Mouse (Mus musculus) heart, embryonic 11.5 days (tissue): ENCODE data around the gene Pkn3. TPM values are rescaled to one million over a fixed set of nuclear protein-coding genes. Genes with fewer than 3 reads are reported as not detected.

ENCODE experiments used
- ATAC-seq: fragments of 200-750 bp; cut with Nextera tagmentation; replicated peaks from 2 replicates; pipeline ENCODE4 v1.8.0; 2017; ENCODE audit warnings: moderate library complexity; ENCODE audit not compliant: insufficient number of reproducible peaks, low FRiP score, low TSS enrichment
- H3K27ac ChIP-seq: fragments of 300-500 bp; sonication (generic); 2 replicates; pipeline ENCODE4 v1.5.1; 2014; ENCODE audit warnings: mild to moderate bottlenecking, low read depth, low read length
- H3K27me3 ChIP-seq: fragments of 300-500 bp; sonication (generic); 2 replicates; pipeline ENCODE4 v1.6.1; 2014; ENCODE audit warnings: mild to moderate bottlenecking, low read length, mixed read lengths; ENCODE audit not compliant: control insufficient read depth, insufficient read depth
- H3K36me3 ChIP-seq: fragments of 300-500 bp; sonication (generic); 2 replicates; pipeline ENCODE4 v1.6.1; 2014; ENCODE audit warnings: mild to moderate bottlenecking, low read length, moderate library complexity, mixed read lengths; ENCODE audit not compliant: control insufficient read depth, insufficient read depth
- H3K4me1 ChIP-seq: fragments of 300-500 bp; sonication (generic); 2 replicates; pipeline ENCODE4 v1.6.1; 2014; ENCODE audit warnings: low read length; ENCODE audit not compliant: control insufficient read depth, insufficient read depth
- H3K4me2 ChIP-seq: fragments of 300-500 bp; sonication (generic); 2 replicates; pipeline ENCODE4 v1.6.1; 2014; ENCODE audit warnings: mild to moderate bottlenecking, moderate library complexity
- H3K4me3 ChIP-seq: fragments of 300-500 bp; sonication (generic); 2 replicates; pipeline ENCODE4 v1.5.1; 2014; ENCODE audit warnings: low read depth, low read length
- H3K9ac ChIP-seq: fragments of 300-500 bp; sonication (generic); 2 replicates; pipeline ENCODE4 v1.6.1; 2014; ENCODE audit warnings: mild to moderate bottlenecking, low read depth, low read length, moderate library complexity
- H3K9me3 ChIP-seq: fragments of 300-500 bp; sonication (generic); replicated peaks from 2 replicates; pipeline ENCODE4 v1.6.1; 2016; ENCODE audit warnings: low read length; ENCODE audit not compliant: control insufficient read depth
- WGBS: fragments of 180-500 bp; shearing (Covaris S2); extraction: QIAGEN DNeasy Blood & Tissue Kit; methylation state at CpG from one replicate; pipeline ENCODE4 v1.1.7; 2014; ENCODE audit not compliant: insufficient replicate concordance; 5-methylcytosine and 5-hydroxymethylcytosine counted together
- polyA plus RNA-seq: library from polyadenylated mRNA; unstranded; fragments of >200 nt; fragmentation: Nextera tagmentation; extraction: Ambion mirVana; gene quantifications from 2 replicates; pipeline ENCODE4 v1.2.1, GENCODE M21; 2014

Pkn3 gene
- polyA plus RNA-seq, 1 experiment from 2014 or later: 11.2 TPM

GRCm38 (mm10) chr2:30095882-30096527 is 18.5 kb downstream of the Pkn3 start:
- 75% methylated on average over 2 of the region's 2 CpGs for WGBS
- H3K27ac ChIP-seq: no peak overlapping the region
- H3K27me3 ChIP-seq: no peaks in the 10 kb centered on the region
- H3K4me1 ChIP-seq: peaks cover 12% of the 10 kb centered on the region; the same call in 1 of the 2 replicates
- H3K4me3 ChIP-seq: no peak overlapping the region
- H3K36me3 ChIP-seq: peaks cover 4% of the 10 kb centered on the region; the same call in 1 of the 2 replicates
- H3K9ac ChIP-seq: no peak overlapping the region
- H3K4me2 ChIP-seq: no peak overlapping the region
- no peak for ATAC-seq
- no peaks in the 10 kb centered on the region for H3K9me3 ChIP-seq

GRCm38 (mm10) chr2:30100214-30100613 is 22.7 kb downstream of the Pkn3 start:
- Histone ChIP-seq H3K9me3 (no peaks in the 10 kb centered on the region), H3K9ac (no peak overlapping the region), H3K36me3 (peaks cover 13% of the 10 kb centered on the region), H3K4me1 (no peaks in the 10 kb centered on the region; the same call in 1 of the 2 replicates), H3K27me3 (no peaks in the 10 kb centered on the region), H3K4me3 (no peak overlapping the region), H3K4me2 (no peak overlapping the region), H3K27ac (no peak overlapping the region)
- no peak for ATAC-seq
- 63% methylated on average over 4 of the region's 4 CpGs for WGBS

GRCm38 (mm10) chr2:30106364-30106763 is 28.9 kb downstream of the Pkn3 start:
- H3K36me3 ChIP-seq: peaks cover 30% of the 10 kb centered on the region
- no peaks in the 10 kb centered on the region for H3K9me3 ChIP-seq
- no peak for ATAC-seq
- H3K4me3 ChIP-seq: no peak overlapping the region
- no peaks in the 10 kb centered on the region for H3K4me1 ChIP-seq
- no peaks in the 10 kb centered on the region for H3K27me3 ChIP-seq
- no peak overlapping the region for H3K9ac ChIP-seq
- no peak overlapping the region for H3K4me2 ChIP-seq
- H3K27ac ChIP-seq: no peak overlapping the region

GRCm38 (mm10) chr2:30107646-30108045 is 30.2 kb downstream of the Pkn3 start:
- 91% methylated on average over 5 of the region's 5 CpGs for WGBS
- no peaks in the 10 kb centered on the region for H3K27me3 ChIP-seq
- no peak for ATAC-seq
- H3K36me3 ChIP-seq: peaks cover 31% of the 10 kb centered on the region
- no peak overlapping the region for H3K27ac ChIP-seq
- no peaks in the 10 kb centered on the region for H3K4me1 ChIP-seq
- no peak overlapping the region for H3K9ac ChIP-seq
- H3K4me2 ChIP-seq: no peak overlapping the region
- no peak overlapping the region for H3K4me3 ChIP-seq
- no peaks in the 10 kb centered on the region for H3K9me3 ChIP-seq

GRCm38 (mm10) chr2:30108260-30108659 is 30.8 kb downstream of the Pkn3 start:
- Histone ChIP-seq H3K27ac (no peak overlapping the region), H3K27me3 (no peaks in the 10 kb centered on the region), H3K4me1 (no peaks in the 10 kb centered on the region), H3K4me2 (no peak overlapping the region), H3K9ac (no peak overlapping the region), H3K36me3 (peaks cover 29% of the 10 kb centered on the region), H3K4me3 (no peak overlapping the region), H3K9me3 (no peaks in the 10 kb centered on the region)
- 68% methylated on average over 4 of the region's 4 CpGs for WGBS
- ATAC-seq: no peak

- Histone ChIP-seq H3K4me1 (no peaks in the 10 kb centered on the region), H3K27ac (no peak overlapping the region), H3K4me3 (no peak overlapping the region), H3K9ac (no peak overlapping the region), H3K36me3 (peaks cover 28% of the 10 kb centered on the region), H3K4me2 (no peak overlapping the region), H3K9me3 (no peaks in the 10 kb centered on the region), H3K27me3 (no peaks in the 10 kb centered on the region)
- ATAC-seq: no peak
- WGBS: 80% methylated on average over 2 of the region's 2 CpGs
Measured at GRCm38 (mm10) chr2:30111500-30111899, 34.0 kb downstream of the Pkn3 start.

- ATAC-seq: no peak
- no peak overlapping the region for H3K9ac ChIP-seq
- no peak overlapping the region for H3K27ac ChIP-seq
- WGBS: 86% methylated on average over 5 of the region's 5 CpGs
- H3K4me1 ChIP-seq: no peaks in the 10 kb centered on the region
- no peak overlapping the region for H3K4me2 ChIP-seq
- H3K36me3 ChIP-seq: peaks cover 28% of the 10 kb centered on the region
- no peaks in the 10 kb centered on the region for H3K9me3 ChIP-seq
- H3K4me3 ChIP-seq: no peak overlapping the region
- H3K27me3 ChIP-seq: no peaks in the 10 kb centered on the region
Measured at GRCm38 (mm10) chr2:30112564-30112963, 35.1 kb downstream of the Pkn3 start.

GRCm38 (mm10) chr2:30119641-30120051 is 42.2 kb downstream of the Pkn3 start:
- 42% methylated on average over 6 of the region's 6 CpGs for WGBS
- Histone ChIP-seq H3K4me1 (peaks cover 6% of the 10 kb centered on the region), H3K36me3 (peaks cover 3% of the 10 kb centered on the region; the same call in 1 of the 2 replicates), H3K9me3 (no peaks in the 10 kb centered on the region), H3K9ac (no peak overlapping the region), H3K4me2 (no peak overlapping the region), H3K27ac (no peak overlapping the region), H3K27me3 (no peaks in the 10 kb centered on the region), H3K4me3 (no peak overlapping the region)
- no peak for ATAC-seq

- H3K4me3 ChIP-seq: no peak overlapping the region
- ATAC-seq: no peak
- H3K4me2 ChIP-seq: no peak overlapping the region
- no peak overlapping the region for H3K27ac ChIP-seq
- H3K27me3 ChIP-seq: no peaks in the 10 kb centered on the region
- H3K4me1 ChIP-seq: peaks cover 10% of the 10 kb centered on the region
- peaks cover 3% of the 10 kb centered on the region; the same call in 1 of the 2 replicates for H3K36me3 ChIP-seq
- no peaks in the 10 kb centered on the region for H3K9me3 ChIP-seq
- H3K9ac ChIP-seq: no peak overlapping the region
- 76% methylated on average over 4 of the region's 4 CpGs for WGBS
Measured at GRCm38 (mm10) chr2:30120269-30120668, 42.8 kb downstream of the Pkn3 start.
